Mouse (Mus musculus) forebrain, embryonic 13.5 days (tissue): Measurements from ENCODE around the gene Dhx33. TPM values are rescaled to one million over a fixed set of nuclear protein-coding genes. Genes with fewer than 3 reads are reported as not detected.
A peak's percentile ranks its signal among the peaks of the same experiment; 100 is the strongest.

Experiments used
- ATAC-seq: fragments of 200-750 bp; cut with Nextera tagmentation; 2 replicates; pipeline ENCODE4 v1.8.0; 2017
- H3K27ac ChIP-seq: fragments of 300-500 bp; sonication (generic); 2 replicates; pipeline ENCODE4 v1.5.1; 2015; ENCODE audit warnings: inconsistent platforms, mild to moderate bottlenecking, moderate library complexity
- H3K27me3 ChIP-seq: fragments of 300-500 bp; sonication (generic); 2 replicates; pipeline ENCODE4 v1.6.1; 2015; ENCODE audit warnings: mild to moderate bottlenecking, inconsistent platforms
- H3K36me3 ChIP-seq: fragments of 300-500 bp; sonication (generic); 2 replicates; pipeline ENCODE4 v1.6.1; 2015; ENCODE audit warnings: mild to moderate bottlenecking, inconsistent platforms; ENCODE audit not compliant: poor library complexity, severe bottlenecking
- H3K4me1 ChIP-seq: fragments of 300-500 bp; sonication (generic); 2 replicates; pipeline ENCODE4 v1.6.1; 2015; ENCODE audit warnings: inconsistent platforms
- H3K4me2 ChIP-seq: fragments of 300-500 bp; sonication (generic); 2 replicates; pipeline ENCODE4 v1.6.1; 2015; ENCODE audit warnings: inconsistent platforms, mild to moderate bottlenecking, moderate library complexity
- H3K4me3 ChIP-seq: fragments of 300-500 bp; sonication (generic); 2 replicates; pipeline ENCODE4 v1.5.1; 2015; ENCODE audit warnings: mild to moderate bottlenecking, inconsistent platforms
- H3K9ac ChIP-seq: fragments of 300-500 bp; sonication (generic); 2 replicates; pipeline ENCODE4 v1.6.1; 2015; ENCODE audit warnings: mild to moderate bottlenecking, inconsistent platforms
- H3K9me3 ChIP-seq: fragments of 300-500 bp; sonication (generic); replicated peaks from 2 replicates; pipeline ENCODE4 v1.6.1; 2016; ENCODE audit warnings: inconsistent platforms
- WGBS: fragments of 180-500 bp; shearing (Covaris S2); methylation state at CpG from one replicate; pipeline ENCODE4 v1.1.7; 2015; 5-methylcytosine and 5-hydroxymethylcytosine counted together
- polyA plus RNA-seq: library from polyadenylated mRNA; unstranded; fragments of >200 nt; fragmentation: Nextera tagmentation; extraction: Ambion mirVana; gene quantifications from 2 replicates; pipeline ENCODE4 v1.2.1, GENCODE M21; 2015

Gene Dhx33
- polyA plus RNA-seq, 1 experiment from 2014 or later: 11.9 TPM

DNA sequence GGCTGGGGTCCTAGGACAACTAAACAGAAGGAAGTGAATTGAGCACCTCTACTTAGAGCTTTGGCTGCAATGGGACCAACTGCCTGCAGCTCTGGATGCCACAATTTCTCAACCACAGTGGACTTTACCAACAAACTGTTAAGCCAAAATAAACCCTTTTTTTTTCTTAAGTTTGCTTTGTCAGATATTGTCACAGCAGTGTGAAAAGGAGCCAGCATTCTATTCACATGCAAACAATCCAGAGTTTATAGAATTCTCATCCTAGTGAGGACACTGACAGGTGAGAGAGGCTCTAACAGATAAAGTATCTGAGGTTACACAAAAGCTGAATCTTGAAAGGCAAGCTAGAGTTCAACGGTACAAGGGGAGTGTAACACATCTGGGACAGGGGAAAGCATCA is 12.8 kb upstream of the Dhx33 start:
- H3K27ac ChIP-seq: no peak overlapping the region
- no peak overlapping the region for H3K9ac ChIP-seq
- 88% methylated on average over 1 of the region's 1 CpGs for WGBS
- ATAC-seq: no peak
- peaks cover 40% of the 10 kb centered on the region for H3K4me1 ChIP-seq
- no peaks in the 10 kb centered on the region for H3K27me3 ChIP-seq
- H3K36me3 ChIP-seq: peaks cover 23% of the 10 kb centered on the region
- peak overlapping the region; percentile 4 for H3K4me2 ChIP-seq
- H3K4me3 ChIP-seq: no peak overlapping the region
- no peaks in the 10 kb centered on the region for H3K9me3 ChIP-seq

DNA sequence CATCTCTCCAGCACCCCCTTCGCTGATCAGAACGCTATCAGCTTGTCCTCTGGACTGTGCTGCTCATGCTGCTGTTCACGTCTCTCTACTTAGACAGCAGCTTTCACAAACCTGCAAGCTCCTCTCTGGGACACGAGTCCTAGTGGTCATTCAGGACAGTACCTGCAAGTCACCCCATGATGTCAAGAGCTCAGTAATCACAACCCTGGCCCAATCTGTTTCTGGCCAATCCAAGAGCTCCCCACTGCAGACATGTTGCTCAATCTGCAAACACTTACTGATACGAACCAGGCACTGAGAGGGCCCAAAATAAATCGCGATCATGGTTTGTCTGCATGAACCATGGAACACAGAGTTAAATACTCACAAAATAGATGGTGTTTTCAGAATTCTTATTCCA is 8.5 kb upstream of the Dhx33 start:
- Histone ChIP-seq H3K4me1 (peaks cover 15% of the 10 kb centered on the region), H3K27ac (no peak overlapping the region), H3K27me3 (no peaks in the 10 kb centered on the region), H3K4me2 (no peak overlapping the region), H3K9ac (no peak overlapping the region), H3K36me3 (peaks cover 52% of the 10 kb centered on the region), H3K4me3 (no peak overlapping the region), H3K9me3 (no peaks in the 10 kb centered on the region)
- WGBS: 97% methylated on average over 7 of the region's 7 CpGs
- ATAC-seq: no peak

DNA sequence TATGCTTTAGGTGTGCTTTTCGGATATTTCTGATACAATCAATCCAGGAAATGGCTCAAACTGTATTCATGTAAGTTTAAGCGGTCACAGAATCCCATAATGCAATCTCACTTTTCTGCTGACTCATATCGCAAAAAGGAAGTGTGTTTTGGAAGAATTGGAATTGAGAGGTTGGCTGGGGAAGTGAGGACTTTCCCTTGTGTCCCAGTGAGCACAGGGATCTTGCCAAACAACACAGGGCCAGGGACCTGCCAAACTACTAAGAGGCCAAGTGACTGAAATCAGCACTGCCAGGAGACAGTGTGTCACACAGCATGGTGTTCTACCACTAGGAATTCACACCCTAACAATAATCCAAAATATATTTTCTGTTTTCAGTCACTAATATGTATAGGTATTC is 4.1 kb upstream of the Dhx33 start:
- Histone ChIP-seq H3K36me3 (peaks cover 47% of the 10 kb centered on the region), H3K4me2 (no peak overlapping the region), H3K4me3 (no peak overlapping the region), H3K27me3 (no peaks in the 10 kb centered on the region), H3K9ac (no peak overlapping the region), H3K9me3 (no peaks in the 10 kb centered on the region), H3K27ac (no peak overlapping the region), H3K4me1 (peaks cover 7% of the 10 kb centered on the region)
- no peak for ATAC-seq
- WGBS: 91% methylated on average over 3 of the region's 3 CpGs

DNA sequence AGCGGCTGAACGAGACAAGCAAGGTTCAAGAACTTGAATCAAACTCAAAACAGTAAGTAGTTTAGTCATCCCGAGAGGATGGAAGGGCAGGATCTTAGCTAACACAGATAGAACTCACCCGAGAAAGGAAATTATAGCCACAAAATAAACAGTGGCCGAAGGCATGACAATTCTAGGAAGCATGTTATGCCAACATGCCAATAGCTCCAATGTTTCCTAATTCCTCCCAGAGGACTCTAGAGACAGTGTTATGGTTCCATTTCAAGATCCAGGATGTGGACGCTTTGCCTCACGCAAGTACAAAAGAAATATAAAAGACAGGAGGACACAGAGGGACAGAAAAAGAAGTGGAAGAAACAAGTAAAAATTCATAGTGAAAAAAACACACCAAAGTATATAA is 3.6 kb upstream of the Dhx33 start:
- no peak overlapping the region for H3K4me2 ChIP-seq
- WGBS: 90% methylated on average over 7 of the region's 7 CpGs
- H3K9ac ChIP-seq: no peak overlapping the region
- H3K9me3 ChIP-seq: no peaks in the 10 kb centered on the region
- H3K27me3 ChIP-seq: no peaks in the 10 kb centered on the region
- no peak overlapping the region for H3K4me3 ChIP-seq
- H3K4me1 ChIP-seq: peaks cover 12% of the 10 kb centered on the region
- H3K36me3 ChIP-seq: peaks cover 46% of the 10 kb centered on the region
- no peak overlapping the region for H3K27ac ChIP-seq
- no peak for ATAC-seq

DNA sequence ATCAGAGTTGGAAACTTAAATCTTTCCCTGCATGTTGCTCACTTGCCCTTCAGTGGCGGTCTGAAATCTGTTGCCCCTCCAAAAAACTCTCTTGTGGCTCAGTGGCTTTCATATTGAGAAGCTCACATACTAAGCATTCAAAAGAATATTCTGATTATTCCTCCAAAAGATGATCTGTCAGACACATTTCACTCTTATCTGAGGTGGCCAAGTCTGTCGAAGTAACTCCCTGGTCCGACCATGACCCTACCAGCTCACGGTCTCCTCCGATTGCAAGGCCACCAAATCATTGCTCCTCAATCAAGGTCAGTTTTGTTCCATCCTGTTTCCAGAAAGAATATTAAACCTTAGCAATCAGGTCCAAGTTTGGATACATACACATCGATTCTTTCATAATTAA is 2.8 kb upstream of the Dhx33 start:
- Histone ChIP-seq H3K27ac (no peak overlapping the region), H3K27me3 (no peaks in the 10 kb centered on the region), H3K9me3 (no peaks in the 10 kb centered on the region), H3K4me1 (peaks cover 17% of the 10 kb centered on the region), H3K36me3 (peaks cover 38% of the 10 kb centered on the region), H3K9ac (no peak overlapping the region), H3K4me2 (no peak overlapping the region), H3K4me3 (no peak overlapping the region)
- 94% methylated on average over 6 of the region's 6 CpGs for WGBS
- no peak for ATAC-seq

DNA sequence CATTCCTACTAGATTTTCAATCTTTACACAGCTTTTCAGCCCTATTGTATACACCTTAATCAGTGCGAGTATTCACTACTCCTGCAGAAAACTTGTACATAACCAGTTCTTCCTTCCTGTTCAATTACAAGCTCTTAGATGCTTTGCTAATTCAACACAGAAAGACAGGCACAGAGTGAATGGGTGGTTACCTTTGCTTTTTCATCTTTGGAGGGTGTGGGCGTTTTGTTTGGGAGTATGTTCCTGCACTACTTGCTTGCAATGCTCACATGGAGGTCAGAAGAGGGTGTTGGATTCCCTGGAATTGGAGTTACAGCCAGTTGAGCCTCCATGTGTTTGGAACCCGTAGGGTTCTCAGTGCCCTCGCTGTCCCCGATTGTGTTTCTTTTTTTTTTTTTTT is 809 bp upstream of the Dhx33 start:
- no peaks in the 10 kb centered on the region for H3K9me3 ChIP-seq
- ATAC-seq: no peak
- peak overlapping the region; percentile 93 for H3K4me3 ChIP-seq
- 57% methylated on average over 5 of the region's 5 CpGs for WGBS
- H3K9ac ChIP-seq: no peak overlapping the region
- H3K4me2 ChIP-seq: peak overlapping the region; percentile 96
- no peak overlapping the region for H3K27ac ChIP-seq
- H3K27me3 ChIP-seq: no peaks in the 10 kb centered on the region
- H3K4me1 ChIP-seq: peaks cover 17% of the 10 kb centered on the region
- H3K36me3 ChIP-seq: peaks cover 24% of the 10 kb centered on the region

DNA sequence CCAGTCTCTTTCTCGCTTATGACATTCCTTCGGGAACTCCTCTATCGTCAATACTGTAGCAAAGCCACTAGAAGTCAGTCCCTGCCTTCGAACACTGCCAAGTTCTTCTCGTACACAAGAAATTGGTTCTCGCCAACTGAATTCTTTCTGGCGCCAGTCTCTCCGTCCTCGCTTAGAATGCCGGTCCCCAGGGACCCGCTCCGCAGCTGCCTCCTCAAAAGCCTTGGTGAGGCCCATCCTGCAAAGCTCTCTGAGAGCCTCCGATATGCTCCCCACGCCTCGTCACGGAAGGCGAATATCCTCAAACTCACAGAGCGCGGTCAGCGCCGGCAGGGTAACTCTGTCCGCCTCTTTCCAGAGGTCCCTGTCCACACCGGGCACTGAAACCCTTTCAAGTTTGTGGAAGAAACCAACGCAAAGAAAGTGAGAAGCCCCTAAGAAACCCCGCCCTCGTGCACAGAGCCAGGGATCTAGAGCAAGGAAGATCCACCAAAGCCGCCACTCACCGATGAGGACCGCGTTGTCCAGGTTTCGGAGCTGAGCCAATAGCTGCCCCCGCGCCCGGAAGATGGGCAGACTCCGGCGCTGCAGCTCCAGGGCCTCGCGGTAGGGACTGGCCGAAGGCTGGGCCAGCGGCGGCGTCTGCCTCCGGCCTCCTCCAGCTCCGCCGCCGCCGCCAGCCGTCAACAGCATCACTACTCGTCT is 474 bp downstream of the Dhx33 start:
- Histone ChIP-seq H3K36me3 (peaks cover 24% of the 10 kb centered on the region), H3K27ac (peak overlapping the region; percentile 35; the same call in 1 of the 2 replicates), H3K9me3 (no peaks in the 10 kb centered on the region), H3K4me1 (peaks cover 17% of the 10 kb centered on the region), H3K27me3 (no peaks in the 10 kb centered on the region), H3K9ac (peak overlapping the region; percentile 81), H3K4me2 (peak overlapping the region; percentile 96), H3K4me3 (peak overlapping the region; percentile 93)
- ATAC-seq: peak; percentile 76; the same call in 1 of the 2 replicates
- WGBS: under 1% methylated on average over 46 of the region's 49 CpGs

DNA sequence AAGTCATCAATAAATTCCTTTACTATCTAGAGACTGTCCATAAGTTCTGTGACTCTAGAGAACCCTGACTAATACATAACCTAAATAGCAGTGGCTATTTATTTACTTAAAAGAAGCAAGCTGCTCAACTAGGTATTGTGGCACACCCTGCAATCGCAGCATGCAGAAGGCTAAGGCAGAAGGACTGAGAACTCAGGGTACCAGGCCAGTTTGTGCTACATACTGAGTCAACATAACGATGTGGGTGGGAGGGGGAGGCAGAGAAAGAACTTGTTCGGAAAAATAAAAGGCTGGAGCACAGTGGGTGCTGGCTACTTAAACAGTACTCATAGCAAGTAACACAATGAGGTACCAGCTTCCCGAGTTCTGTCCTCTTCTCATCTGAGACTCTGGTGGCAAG is 3.1 kb downstream of the Dhx33 start:
- H3K36me3 ChIP-seq: peaks cover 40% of the 10 kb centered on the region
- WGBS: 74% methylated on average over 4 of the region's 4 CpGs
- no peak overlapping the region for H3K27ac ChIP-seq
- no peaks in the 10 kb centered on the region for H3K27me3 ChIP-seq
- no peaks in the 10 kb centered on the region for H3K9me3 ChIP-seq
- no peak overlapping the region for H3K4me2 ChIP-seq
- no peak overlapping the region for H3K9ac ChIP-seq
- no peak overlapping the region for H3K4me3 ChIP-seq
- no peak for ATAC-seq
- peaks cover 17% of the 10 kb centered on the region for H3K4me1 ChIP-seq

DNA sequence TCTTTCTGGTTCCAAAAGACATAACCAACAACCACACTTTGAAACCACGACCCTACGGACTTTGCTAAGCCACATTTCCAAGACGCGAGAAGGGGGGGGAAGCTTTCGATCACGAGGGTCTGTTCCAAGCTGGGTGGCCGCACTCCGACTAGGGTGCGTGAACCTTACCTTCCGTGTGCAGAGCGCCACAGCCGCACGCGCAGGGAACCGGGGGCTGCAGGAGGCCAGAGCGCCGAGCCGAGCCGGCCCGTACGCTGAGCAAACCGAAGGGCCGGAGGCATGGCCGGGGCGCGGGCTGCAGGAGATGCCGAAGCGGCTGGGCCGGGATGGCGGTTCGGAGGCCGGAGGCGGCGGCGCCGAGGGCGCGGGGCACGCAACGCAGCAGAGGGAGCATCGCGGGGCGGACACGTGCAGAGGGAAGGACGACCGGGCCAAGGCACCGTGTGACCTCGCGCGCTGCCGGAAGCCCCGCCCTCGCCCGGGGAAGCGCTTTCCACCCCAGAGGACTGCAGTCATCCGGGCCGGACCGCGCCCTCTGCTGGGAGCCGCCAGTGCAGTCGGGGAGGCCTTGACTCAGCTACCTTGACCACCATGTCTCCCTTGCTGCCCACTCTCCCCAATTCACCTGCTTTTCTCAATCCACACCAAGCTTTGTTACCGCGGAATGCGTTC is 21.5 kb downstream of the Dhx33 start, which contains the start of gene C1qbp:
Gene C1qbp, minus strand, starts transcription at position 470 of the 672 bp plus-strand sequence.
- H3K36me3 ChIP-seq: peaks cover 71% of the 10 kb centered on the region
- H3K27ac ChIP-seq: peak within 1 kb of the TSS; percentile 38; the same call in 1 of the 2 replicates
- under 1% methylated on average over 64 of the region's 64 CpGs for WGBS

DNA sequence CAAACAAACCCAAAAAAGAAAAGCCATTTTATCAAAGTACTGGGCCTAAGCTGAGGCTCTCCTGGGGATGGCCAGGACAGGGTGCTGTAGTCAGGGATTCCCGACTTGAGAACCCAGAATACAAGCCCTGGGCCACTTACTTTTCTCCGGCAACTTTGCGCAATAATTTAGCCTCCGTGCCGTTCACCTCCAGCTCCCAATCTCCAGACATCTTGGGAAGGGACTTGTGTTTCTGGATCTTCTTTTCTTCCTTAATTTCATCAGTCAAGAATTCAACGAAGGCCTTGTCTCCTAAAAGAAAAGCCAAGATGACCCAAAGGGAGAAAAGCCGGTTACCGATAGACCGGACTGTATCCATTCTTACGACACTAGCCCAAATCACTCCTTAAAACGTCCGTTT is 22.2 kb downstream of the Dhx33 start:
- Histone ChIP-seq H3K4me3 (peak overlapping the region; percentile 100), H3K4me1 (peaks cover 14% of the 10 kb centered on the region), H3K27me3 (no peaks in the 10 kb centered on the region), H3K4me2 (peak overlapping the region; percentile 66), H3K9ac (peak overlapping the region; percentile 95), H3K9me3 (no peaks in the 10 kb centered on the region), H3K36me3 (peaks cover 71% of the 10 kb centered on the region), H3K27ac (no peak overlapping the region)
- no peak for ATAC-seq
- 9% methylated on average over 12 of the region's 12 CpGs for WGBS

More for the DNA sequence above, 21.5 kb downstream of the Dhx33 start, which contains the start of gene C1qbp:
- Histone ChIP-seq H3K9ac (peak within 1 kb of the TSS; percentile 95), H3K27me3 (no peaks in the 10 kb centered on the region), H3K9me3 (no peaks in the 10 kb centered on the region), H3K4me1 (peaks cover 14% of the 10 kb centered on the region), H3K4me3 (peak within 1 kb of the TSS; percentile 100), H3K4me2 (peak within 1 kb of the TSS; percentile 66)
- ATAC-seq: peak; percentile 98

DNA sequence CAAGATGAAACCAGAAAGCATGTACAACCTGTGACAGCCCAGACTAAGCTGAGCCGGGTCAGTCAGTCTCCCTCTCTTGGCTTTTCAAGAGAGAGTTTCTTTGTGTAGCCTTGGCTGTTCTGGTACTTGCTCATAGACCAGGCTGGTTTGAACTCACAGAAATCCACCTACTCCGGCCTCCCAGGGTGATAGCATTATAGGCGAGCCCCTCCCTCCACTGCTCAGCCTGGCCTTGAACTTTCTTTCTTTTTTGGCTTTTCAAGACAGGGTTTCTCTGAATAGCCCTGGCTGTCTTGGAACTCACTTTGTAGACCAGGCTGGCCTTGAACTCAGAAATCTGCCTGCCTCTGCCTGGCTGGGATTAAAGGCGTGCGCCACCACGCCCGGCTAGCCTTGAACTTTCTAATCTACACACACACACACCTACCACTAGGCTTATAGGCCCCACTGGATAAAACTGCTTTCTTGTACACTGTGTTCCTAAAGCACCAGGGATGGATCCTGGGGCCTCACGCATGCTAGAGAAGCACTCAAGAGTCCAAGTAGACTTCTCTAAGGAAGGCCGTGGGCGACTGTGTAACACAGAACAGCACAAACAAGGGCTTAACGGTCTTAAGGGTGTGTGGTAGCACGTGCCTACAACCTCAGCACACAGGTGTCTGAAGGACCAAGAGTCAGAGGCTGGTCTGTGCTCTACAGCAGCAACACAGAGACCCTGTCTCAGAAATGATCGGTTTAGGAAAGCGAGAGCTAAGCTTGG is 23.3 kb downstream of the Dhx33 start:
- Histone ChIP-seq H3K4me1 (peaks cover 14% of the 10 kb centered on the region), H3K4me2 (no peak overlapping the region), H3K9me3 (no peaks in the 10 kb centered on the region), H3K9ac (no peak overlapping the region), H3K4me3 (no peak overlapping the region), H3K36me3 (peaks cover 71% of the 10 kb centered on the region), H3K27ac (no peak overlapping the region), H3K27me3 (no peaks in the 10 kb centered on the region)
- ATAC-seq: no peak
- 94% methylated on average over 14 of the region's 14 CpGs for WGBS

DNA sequence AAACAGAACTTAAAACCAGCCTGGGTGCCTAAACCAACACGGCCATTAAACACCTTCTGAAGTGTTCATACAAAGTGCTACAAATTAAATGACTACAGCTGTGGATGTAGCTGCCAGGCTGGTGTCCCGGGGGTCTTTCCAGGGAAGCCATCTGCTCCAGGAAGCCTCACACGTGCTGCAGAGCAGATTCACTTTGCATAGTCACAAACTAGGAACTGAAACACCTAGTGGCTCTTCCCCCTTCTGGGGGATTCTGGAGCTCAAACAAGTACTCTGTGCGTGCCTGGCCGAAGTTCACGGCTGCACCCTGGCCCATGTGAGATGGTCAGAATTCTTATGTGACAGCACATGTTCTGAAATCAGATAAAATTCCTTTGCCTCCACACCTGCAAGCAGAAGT is 24.0 kb downstream of the Dhx33 start:
- no peak for ATAC-seq
- Histone ChIP-seq H3K27me3 (no peaks in the 10 kb centered on the region), H3K9me3 (no peaks in the 10 kb centered on the region), H3K36me3 (peaks cover 70% of the 10 kb centered on the region), H3K4me1 (peaks cover 14% of the 10 kb centered on the region), H3K4me3 (no peak overlapping the region), H3K27ac (no peak overlapping the region), H3K9ac (no peak overlapping the region), H3K4me2 (no peak overlapping the region)
- 90% methylated on average over 6 of the region's 6 CpGs for WGBS
